Mouse (Mus musculus) liver, embryonic 14.5 days (tissue): Measurements from ENCODE around the gene Csnk2a1.

Source experiments
- CTCF ChIP-seq: IDR thresholded peaks from 2 replicates; pipeline ENCODE4 v1.5.1; 2016; ENCODE audit warnings: antibody characterized with exemption, low read depth, control low read depth
- EP300 ChIP-seq: IDR thresholded peaks from 2 replicates; pipeline ENCODE4 v1.6.1; 2016; ENCODE audit warnings: antibody characterized with exemption, low read depth

- TF ChIP-seq CTCF, result no peak
- no peak for TF ChIP-seq EP300
Measured at GRCm38 (mm10) chr2:152327980-152328379, 101.3 kb downstream of the Csnk2a1 start.
